Mouse (Mus musculus) NIH3T3 (cell line): ENCODE measurements around the gene Gabbr2.

Source experiments
- DNase-seq: peaks from one replicate; pipeline ENCODE4 v3.0.0-alpha.2; 2012; ENCODE audit warnings: low read depth

Gene Gabbr2

DNA sequence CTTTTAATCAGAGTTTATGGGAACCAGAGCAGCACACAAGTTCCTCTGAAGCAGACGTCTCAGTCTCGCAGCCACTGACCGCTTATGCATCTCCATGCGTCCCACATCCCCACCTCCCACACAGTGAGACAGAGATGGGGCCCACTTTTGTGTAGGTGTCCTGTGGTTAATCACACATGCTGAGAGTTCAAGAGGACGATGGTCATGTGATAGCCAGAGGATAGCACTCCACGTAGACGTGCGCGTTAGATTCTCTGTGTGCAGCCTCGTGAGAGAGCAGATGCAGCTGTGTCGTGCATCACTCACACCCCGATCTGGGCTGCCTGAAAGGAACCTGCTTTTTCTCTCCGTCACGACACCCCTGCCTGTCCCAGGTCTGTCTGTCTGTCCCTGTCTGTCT is 167.9 kb downstream of the Gabbr2 start:
- DNase-seq = no peak

DNA sequence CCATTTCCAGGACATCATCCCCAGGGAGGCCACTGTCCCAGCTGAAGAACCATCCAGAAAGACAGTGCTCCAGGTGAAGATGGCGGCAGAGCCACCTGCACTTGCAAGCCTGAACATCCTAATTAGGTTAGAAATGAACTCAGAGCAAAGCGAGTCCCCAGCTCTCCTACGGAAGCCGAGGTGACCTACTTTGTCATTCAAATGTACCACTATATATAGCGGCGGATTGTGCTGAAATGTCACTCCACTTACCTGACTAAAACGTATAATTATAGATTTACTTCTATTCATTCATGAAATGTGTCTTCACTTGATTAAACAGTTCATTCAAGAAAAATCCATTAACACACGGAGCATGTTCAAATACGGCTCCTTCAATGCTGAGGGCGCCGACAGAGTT is 170.0 kb downstream of the Gabbr2 start:
- no peak for DNase-seq

GRCm38 (mm10) chr4:46814954-46815353 is 176.7 kb downstream of the Gabbr2 start:
- DNase-seq = peak; percentile 37

DNA sequence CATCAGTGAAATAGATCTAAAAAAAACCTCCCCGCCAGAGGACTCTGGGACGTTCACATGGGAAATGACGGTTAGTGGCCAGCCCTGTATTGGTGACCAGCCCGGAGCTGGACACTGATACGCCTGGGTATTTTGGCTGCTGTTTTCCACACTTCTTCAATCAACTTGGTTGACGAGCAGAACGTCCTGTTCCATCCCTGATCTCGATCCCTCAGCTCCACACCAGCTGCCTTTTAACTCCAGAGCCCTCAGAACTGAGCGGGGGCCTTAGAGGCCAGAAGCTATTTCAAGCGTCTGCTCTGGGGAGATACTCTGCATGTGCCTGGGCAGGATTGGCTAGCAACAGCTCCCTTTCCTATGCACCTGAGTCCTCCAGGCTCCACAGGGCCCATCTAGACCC is 177.4 kb downstream of the Gabbr2 start:
- DNase-seq = no peak

- no peak for DNase-seq
These were observed 180.5 kb downstream of the Gabbr2 start for GRCm38 (mm10) chr4:46811165-46811564.

DNA sequence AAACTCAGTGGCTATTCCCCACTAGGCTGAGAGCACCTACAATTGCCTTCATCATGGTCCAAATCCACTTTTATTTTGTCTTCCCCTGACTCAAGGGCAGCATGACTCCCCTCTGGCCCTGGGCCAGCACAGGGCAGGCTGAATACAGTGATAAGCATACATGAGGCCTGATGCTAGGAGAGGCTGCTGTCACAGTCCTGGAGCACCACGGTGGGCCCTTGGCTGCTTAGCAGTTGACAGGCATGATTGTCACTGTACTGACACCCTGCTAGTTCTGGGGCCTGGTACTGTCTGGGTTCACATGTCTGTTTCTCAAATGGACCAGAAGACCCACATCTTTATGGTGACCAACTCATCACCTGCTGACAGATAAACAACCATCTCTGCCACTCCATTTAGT is 184.8 kb downstream of the Gabbr2 start:
- DNase-seq = no peak

DNA sequence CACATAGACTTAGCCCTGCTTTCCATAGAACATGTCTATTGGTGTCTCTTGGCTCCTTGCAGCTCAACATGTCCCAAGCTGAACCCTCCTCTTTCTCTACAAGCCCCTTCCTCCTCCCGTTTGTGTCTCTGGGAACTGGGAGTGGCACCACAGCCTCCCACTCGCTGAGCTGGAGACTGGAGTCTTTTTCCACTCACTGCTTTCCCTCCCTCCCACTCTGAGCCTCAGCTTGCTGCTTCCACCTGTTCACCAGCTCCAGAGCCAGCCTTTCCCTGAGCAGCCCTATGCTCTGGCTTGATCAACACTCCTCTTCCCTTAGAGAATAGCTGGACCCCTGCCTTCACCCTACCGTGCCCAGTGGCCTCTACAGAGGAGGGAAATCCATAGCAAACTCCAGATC is 185.8 kb downstream of the Gabbr2 start:
- no peak for DNase-seq

GRCm38 (mm10) chr4:46802386-46802785 is 189.3 kb downstream of the Gabbr2 start:
- DNase-seq = no peak

DNA sequence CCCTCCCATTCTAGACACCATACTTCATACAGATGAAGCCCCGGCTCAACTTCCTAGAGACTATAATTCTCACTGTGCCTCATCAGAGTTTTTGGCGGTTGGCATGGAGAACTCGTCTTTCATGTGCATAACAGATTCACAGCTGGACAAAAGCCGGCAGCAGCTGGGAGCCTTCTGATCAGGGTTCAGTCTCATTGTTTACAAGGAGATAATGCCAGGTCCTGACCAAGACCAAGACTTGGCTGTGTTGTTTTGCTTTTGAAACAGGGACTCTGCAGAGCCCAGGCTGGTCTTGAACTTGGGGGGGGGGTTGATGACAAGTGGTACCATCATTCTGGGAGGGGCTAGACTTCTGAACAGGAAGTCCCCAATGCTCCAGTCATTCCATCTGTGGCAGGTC is 191.8 kb downstream of the Gabbr2 start:
- DNase-seq = no peak

DNA sequence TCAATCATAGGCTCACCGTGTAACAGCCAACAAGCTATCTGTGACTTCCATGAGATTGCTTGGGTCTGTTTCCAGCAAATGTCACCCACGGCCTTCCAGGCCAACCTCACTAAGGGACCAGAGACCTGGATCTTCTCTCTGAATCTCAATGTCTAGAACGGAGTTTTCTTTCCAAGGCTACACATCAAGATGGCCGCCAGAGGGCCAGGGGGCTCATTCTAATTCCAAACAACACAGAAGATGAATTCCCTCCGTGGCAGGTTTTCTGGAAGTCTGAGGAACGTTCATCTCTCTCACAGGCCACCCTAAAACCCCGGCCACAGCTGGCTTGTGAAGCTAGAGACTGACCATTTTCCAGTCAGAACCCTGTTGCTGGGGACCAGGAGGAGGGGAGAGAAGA is 196.0 kb downstream of the Gabbr2 start:
- peak; percentile 7 for DNase-seq

GRCm38 (mm10) chr4:46794583-46794982 is 197.1 kb downstream of the Gabbr2 start:
- DNase-seq = no peak

- no peak for DNase-seq
These were observed 199.2 kb downstream of the Gabbr2 start for GRCm38 (mm10) chr4:46792280-46793026.

- no peak for DNase-seq
These were observed 200.3 kb downstream of the Gabbr2 start for GRCm38 (mm10) chr4:46791268-46791951.

- no peak for DNase-seq
These were observed 200.9 kb downstream of the Gabbr2 start for GRCm38 (mm10) chr4:46790609-46791267.

DNA sequence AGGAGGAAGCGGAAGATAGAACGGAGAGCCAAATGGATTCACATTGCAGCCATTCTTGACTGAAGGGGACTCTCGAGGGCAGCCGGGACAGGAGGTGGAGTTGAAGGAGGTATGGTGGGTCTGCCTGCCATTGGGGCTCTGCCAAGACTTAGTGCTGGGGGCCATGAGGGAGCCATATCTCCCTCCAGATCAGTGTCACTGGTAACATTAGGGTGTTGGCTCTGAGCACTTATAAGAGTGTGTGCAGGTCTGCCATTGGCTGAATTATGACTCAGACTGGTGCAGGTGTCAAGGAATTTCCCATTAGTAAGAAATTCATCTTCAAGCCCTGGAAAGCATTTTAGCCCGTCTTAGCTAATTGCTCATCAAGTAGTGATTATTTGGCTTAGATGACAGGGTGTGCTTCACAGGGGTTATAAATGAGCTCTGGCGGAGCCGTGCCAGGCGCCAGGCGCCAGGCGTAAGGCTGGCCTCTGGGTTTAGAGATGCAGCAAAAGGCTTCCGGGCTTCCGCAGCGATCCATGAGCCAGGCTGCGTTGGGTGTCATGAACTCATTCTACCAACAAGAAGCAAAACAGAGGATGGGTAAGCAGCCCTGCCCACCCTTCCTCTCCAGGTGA is 207.1 kb downstream of the Gabbr2 start:
- no peak for DNase-seq

DNA sequence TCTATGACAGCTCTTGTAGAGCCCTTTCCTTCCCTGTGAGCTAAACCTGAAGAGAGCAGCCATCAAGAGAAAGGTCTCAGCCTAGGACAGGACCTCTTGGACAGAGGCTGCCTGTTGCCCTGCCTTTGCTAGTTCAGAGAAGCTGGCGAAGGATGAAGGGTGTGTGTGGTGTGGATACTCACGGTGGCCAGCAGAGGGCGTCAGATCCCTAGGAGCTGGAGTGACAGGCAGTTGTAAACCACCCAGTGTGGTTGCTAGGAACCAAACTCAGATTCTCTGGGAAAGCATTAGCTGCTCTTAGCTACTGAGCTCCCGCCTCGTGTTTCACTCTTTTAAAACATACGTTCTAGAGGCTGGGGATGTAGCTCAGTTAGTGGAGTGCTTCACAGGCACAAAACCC is 210.6 kb downstream of the Gabbr2 start:
- no peak for DNase-seq

DNA sequence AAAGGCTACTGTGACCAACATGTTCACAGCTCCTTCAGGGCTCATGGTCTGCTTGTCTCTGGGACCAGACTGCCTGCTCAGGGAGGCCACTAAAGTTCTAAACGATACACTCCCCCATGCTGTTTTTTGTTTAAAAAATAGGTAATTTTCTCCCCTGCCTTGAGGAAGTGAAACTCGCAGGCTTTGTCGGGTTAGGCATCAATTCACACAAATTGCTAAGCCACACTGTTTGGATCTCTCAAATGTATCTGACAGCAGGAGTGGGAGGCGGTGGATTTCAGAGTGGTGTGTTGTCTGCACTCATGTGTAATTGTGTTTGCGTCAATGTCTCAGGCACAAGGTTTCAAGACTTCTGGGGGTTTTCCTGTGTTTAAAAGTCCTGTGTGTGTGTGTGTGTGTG is 215.7 kb downstream of the Gabbr2 start:
- no peak for DNase-seq

DNA sequence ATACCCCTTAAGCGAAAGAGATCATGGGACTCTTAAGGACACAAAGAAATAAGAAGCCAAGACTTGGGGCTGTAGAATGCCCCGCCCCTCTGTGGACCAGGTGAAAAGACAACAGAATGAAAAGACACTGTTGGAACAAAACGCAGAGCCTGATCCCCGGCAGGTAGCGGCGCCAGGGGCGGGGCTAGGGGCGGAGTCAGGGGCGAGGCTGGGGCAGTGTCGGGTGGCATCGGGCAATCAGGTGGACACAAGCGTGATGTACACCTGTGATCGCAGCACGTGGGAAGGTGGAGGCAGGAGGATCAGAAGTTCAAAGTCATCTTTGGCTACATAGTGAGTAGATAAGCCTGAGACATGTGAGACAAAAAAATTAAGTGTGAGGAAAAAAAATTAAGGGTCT is 217.0 kb downstream of the Gabbr2 start:
- DNase-seq = no peak

DNA sequence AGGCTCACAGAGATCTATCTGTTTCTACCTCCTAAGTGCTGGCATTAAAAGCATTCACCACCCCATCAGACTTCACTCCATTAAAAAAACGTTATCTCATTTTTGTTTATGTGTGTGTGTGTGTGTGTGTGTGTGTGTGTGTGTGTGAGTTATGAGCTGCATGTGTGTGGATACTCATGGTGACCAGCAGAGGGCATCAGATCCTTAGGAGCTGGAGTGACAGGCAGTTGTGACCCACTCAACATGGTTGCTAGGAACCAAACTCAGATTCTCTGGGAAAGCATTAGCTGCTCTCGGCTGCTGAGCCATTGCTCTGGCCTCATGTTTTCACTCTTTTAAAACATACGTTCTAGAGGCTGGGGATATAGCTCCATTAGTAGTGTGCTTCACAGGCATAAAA is 218.4 kb downstream of the Gabbr2 start:
- DNase-seq = no peak

DNA sequence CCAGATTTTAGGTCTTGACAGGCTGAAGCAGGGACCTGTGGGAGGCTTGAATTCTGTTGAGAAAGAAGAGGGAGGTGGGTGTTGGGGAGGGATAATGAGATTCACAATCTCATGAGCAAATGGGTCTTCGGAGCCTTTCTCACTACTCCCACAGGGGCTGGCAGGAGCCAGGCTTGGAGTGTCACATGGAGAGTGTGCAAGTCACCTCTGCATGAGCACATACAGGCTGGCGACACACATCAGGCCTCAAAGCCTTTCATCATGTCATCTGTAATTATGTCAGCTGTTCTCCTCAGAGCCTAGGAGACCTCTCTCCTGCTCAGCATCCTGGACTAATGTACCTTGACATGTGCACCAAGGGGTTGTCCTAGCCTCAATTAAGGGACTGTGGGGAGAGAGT is 219.1 kb downstream of the Gabbr2 start:
- no peak for DNase-seq

DNA sequence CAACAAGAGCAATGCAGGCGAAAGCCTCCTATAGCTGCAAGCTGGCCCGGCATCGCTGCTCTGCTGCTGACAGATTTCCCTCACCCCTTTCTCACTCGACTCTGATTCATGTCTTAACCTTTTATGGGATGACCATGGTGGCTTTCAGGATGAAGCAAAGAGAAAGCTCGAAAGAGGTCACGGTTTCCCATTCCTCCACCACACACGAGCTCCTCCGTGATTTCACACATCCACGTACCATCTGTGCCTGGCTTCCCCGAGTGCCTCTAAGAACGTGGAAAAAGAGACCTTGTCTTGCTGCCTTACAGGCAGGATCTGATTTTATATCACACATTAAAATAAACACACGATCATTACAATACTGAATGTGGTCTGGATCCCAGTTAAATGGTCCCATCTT is 220.6 kb downstream of the Gabbr2 start:
- DNase-seq = no peak

- DNase-seq = no peak
These were observed 221.0 kb downstream of the Gabbr2 start for GRCm38 (mm10) chr4:46770635-46771034.

DNA sequence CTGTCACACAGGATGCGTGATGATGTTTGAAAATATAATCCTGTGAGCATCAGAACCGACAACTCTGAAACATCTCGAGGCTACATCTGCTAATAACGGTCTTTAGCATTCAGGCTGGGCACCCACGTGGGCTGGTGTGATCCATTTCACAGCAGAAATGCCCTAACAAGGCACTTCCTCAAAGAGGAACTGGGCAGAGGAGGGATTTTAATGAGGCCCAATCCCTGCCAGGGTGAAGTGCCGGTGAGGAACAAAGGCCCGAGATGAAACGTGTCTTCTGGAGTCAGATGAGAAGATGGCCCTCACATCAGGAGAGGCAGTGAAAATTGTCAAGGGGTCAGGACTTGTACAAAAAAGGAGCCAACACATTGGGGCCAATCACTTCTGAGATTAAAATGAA is 221.6 kb downstream of the Gabbr2 start:
- DNase-seq = no peak
